Mouse (Mus musculus) naive thymus-derived CD4-positive, alpha-beta T cell, adult 2 months (primary cell): Measurements from ENCODE around the gene Mtus2.

Experiments
- DNase-seq: peaks from one replicate; pipeline ENCODE4 v3.0.0-alpha.2; 2011; ENCODE audit warnings: low read depth

Mtus2 gene

DNA sequence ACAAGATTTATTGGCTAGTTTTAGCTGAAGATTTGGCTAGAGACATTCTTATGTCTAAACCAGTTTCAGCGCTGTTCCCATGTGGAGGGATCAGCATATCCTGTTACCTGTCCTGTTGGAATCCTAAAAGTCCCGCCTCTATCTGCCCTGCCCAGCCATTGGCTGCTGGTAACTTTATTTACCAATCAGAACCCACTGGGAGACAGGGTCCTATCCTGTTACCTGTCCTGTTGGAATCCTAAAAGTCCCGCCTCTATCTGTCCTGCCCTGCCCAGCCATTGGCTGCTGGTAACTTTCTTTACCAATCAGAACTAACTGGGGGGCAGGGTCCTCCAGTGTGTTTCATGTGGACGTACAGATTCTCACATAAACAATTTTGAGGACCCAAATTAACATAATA is 234.3 kb downstream of the Mtus2 start:
- DNase-seq = no peak

GRCm38 (mm10) chr5:148211831-148212230 is 254.7 kb downstream of the Mtus2 start:
- DNase-seq = no peak

DNA sequence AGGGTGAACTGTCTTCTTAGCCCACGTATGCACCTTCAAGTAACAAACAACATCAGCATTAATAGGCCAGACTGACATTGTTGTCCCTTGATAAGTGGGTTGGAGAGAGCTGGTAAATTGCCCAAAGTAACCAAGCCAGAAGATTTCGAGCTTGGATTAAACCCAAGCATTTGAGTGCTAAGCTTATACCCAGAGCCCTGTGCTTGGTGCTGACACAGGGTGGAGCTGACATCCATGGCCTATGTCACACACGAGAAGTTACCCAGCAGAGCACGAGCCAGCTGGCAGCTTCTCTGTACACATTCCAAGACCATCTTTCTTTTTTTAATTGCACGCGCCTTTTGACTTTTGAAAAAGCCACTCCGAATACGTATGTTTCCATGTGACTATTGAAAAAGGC is 259.7 kb downstream of the Mtus2 start:
- no peak for DNase-seq

- no peak for DNase-seq
Observed at GRCm38 (mm10) chr5:148222898-148223297, 265.8 kb downstream of the Mtus2 start.

GRCm38 (mm10) chr5:148224004-148224403 is 266.9 kb downstream of the Mtus2 start:
- DNase-seq = no peak

- no peak for DNase-seq
Observed at GRCm38 (mm10) chr5:148233714-148234113, 276.6 kb downstream of the Mtus2 start.

- no peak for DNase-seq
Observed at GRCm38 (mm10) chr5:148236616-148237015, 279.5 kb downstream of the Mtus2 start.

DNA sequence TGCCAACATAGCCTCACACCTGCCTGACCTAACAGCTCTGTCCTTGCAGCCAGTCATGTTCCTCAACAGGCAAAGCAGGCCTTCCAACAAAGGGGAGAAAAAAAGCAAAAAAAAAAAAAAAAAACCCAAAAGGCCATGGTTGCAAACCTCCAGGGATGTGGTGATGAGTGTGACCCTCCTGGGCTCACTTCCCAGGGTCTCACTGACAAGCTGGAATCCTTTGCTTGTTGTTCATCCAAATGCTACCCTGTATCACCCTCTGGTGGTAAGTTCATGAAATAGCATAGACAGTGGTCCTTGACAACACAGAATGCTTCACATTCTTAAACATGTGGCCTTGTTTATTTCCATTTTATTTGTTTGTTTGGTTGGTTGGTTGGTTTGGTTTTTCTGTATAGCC is 281.9 kb downstream of the Mtus2 start:
- peak; percentile 6 for DNase-seq

- no peak for DNase-seq
Observed at GRCm38 (mm10) chr5:148239757-148240156, 282.6 kb downstream of the Mtus2 start.

DNA sequence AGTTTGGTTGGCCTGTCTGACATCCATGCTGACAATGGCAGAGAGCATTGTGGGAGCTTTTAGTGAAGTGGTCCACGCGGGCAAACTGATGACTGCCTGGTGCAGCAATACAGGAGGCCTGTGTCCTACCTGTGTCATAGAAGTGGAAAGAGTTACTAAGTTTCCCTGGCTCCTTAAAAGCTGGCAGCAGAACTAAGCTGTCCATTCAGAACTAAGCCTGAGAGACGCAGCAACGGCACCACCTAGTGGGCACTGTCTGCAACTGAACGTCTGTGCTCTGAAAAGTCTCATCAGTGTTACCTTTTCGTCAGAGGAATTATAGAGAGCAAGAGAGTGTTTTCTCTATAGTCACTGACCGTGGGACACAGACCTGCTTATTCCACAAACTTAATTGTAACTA is 284.8 kb downstream of the Mtus2 start:
- DNase-seq = peak; percentile 45

- no peak for DNase-seq
Observed at GRCm38 (mm10) chr5:148244471-148244870, 287.4 kb downstream of the Mtus2 start.

DNA sequence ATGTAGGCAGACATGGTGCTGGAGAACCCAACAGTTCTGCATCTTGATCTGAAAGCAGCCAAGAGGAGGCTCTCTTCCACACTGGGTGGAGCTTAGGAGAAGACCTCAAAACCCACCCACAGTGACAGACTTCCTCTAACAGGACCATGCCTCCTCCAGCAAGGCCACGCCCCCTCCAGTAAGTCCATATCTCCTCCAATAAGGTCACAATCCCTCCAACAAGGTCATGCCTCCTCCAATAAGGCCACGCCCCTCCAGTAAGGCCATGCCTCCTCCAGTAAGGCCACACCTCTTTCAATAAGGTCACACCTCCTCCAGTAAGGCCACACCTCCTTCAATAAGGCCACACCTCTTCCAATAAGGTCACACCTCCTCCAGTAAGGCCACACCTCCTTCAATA is 288.3 kb downstream of the Mtus2 start:
- no peak for DNase-seq

- no peak for DNase-seq
Observed at GRCm38 (mm10) chr5:148248236-148248635, 291.1 kb downstream of the Mtus2 start.

GRCm38 (mm10) chr5:148251847-148252246 is 294.7 kb downstream of the Mtus2 start:
- DNase-seq = no peak

DNA sequence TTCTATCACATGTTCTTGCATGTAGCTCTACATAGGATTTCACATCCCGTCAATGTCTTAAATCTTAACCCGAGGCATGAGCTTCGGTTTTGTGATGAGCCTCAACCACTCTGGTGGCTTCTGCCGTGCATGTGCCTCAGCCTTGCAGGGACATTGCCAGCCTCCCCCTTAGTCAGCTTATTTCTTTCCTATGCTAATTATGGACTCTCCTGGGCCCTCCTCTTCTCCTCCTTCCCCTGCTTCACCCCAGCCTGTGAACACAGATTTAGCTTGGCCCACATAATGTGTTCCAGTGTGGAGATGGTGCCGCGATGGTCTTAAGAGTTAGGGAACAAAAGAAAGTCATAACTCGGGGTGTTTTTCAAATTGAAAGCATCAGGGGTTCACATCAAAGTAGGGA is 304.9 kb downstream of the Mtus2 start:
- DNase-seq = no peak

DNA sequence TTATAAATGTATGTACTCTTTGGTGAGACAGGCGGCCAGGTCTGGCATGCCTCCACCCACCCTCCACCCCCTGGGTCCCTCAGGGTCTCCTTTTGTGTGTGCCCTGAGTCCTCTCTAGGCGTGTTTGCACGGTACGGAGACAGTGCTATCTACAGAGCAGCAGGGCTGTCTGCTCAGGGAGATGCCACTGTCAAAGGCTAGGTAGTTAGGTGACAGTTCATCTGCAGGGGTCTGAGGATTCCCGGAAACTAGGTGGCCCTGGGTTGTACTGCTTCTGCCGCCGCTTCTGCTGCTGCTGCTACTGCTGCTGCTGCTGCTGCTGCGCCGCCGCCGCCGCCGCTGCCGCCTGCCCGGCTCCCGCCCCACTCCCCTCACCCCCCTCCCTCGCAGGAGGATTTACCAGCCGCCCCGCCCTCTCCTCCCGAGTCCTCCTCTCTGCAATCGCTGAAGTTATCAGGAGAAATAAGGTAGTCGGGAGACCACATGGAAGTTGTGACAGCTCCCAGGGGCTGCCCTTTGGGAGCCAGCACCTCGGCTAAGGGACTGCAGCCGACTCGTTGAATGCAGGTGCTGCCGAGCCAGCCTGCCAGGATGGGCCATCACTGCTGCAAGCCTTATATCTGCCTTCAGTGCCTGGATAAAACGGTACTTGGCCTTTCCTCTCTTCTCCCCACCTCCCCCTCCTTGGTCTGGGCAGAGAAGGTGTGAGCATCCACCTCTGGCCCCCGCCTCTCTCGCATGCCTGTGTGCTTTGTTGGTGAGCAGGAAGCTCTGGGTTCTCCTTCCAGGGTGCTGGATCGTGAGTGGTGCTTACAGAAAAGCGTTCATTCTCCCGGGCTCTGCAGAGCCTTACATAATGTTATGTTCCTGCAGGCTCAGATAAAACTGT is 307.9 kb downstream of the Mtus2 start:
- peak; percentile 11 for DNase-seq

DNA sequence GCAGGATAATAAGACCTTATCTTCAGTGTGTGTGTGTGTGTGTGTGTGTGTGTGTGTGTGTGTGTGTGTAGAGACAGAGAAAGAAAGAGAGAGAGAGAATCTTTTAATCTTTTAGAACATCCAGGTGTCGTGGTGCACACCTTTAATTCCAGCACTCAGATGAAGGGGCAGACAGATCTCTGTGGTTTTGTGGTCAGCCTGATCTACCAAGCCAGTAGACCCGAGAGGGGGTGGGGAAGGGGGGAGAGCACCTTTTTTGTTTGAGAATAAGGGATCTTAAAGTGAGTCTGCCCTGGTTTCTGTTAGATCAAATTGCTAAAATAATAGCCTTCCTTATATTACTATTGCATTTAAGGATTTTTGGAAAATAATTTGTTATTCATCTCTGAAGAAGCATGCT is 309.7 kb downstream of the Mtus2 start:
- DNase-seq = peak; percentile 28

- DNase-seq = no peak
Observed at GRCm38 (mm10) chr5:148267446-148267845, 310.3 kb downstream of the Mtus2 start.

DNA sequence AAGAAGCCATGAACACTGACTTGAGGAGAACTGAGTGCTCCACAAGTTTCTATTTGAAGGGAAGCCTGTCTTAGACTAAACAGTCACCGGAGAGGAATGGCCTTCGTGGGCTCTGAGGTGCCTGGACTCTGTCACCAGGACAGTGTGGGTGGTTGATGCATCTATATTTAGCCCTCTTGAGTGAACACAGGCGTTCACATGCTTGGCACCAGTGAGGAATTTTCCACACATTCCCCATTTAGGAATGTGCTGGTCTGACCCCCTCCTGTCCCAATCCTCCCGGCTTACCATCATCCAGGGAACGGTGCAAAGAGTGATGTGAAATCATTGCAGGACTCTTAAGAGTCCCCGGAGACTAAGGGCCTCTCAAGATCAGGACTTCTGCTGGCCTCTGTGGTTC is 314.9 kb downstream of the Mtus2 start:
- DNase-seq = no peak

DNA sequence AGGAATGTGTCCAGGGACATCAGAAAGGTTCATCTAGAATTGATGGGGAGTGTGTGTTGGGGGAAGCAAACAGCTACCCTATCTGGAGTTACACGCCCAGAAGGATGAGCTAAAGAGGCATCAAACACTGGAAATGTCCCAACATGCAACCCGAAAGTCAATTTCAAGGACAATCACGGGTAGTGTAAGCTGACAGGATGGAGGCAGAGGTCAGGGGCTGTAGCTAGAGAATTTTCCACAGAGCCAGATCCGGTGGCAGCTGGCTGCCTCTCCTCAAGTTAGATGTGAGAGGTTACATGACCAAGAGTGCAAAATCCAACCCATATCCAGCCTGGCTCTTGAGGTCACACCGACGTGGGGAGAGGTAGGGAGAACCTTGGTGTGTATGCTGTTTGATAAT is 315.7 kb downstream of the Mtus2 start:
- DNase-seq = no peak

GRCm38 (mm10) chr5:148278233-148278632 is 321.1 kb downstream of the Mtus2 start:
- no peak for DNase-seq

GRCm38 (mm10) chr5:148280321-148280720 is 323.2 kb downstream of the Mtus2 start:
- DNase-seq = no peak

DNA sequence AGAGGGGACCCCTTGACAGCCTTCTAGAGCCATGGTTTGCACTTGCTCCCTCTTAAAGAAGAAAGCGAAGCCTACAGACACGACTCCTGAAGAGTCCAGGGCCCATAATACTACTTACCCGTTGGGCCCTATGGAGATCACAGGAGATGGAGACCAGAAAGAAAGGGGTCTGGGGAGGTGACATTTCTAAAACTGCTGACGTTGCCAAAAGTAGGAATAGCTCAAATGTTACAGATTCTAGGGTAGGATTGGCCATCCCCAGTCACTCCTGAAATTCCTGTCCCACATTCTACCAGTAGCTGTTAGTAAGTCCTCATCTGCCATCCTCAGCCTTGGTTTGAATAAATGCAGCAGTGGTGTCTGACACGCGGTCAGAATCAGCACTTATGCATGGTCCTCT is 325.0 kb downstream of the Mtus2 start:
- DNase-seq = no peak

- DNase-seq = no peak
Observed at GRCm38 (mm10) chr5:148282631-148283030, 325.5 kb downstream of the Mtus2 start.
